Mouse (Mus musculus) neutrophil, adult 59 days (primary cell): ENCODE data around the gene 4930556J24Rik. TPM values are rescaled to one million over a fixed set of nuclear protein-coding genes. Genes with fewer than 3 reads are reported as not detected.

Experiments used
- total RNA-seq, 2 experiments: library from RNA; stranded (reverse); gene quantifications; 1 replicate in 1 of 2; 2 replicates in 1 of 2; pipeline ENCODE4 v1.2.4; 2023

Gene 4930556J24Rik
- not detected for total RNA-seq

DNA sequence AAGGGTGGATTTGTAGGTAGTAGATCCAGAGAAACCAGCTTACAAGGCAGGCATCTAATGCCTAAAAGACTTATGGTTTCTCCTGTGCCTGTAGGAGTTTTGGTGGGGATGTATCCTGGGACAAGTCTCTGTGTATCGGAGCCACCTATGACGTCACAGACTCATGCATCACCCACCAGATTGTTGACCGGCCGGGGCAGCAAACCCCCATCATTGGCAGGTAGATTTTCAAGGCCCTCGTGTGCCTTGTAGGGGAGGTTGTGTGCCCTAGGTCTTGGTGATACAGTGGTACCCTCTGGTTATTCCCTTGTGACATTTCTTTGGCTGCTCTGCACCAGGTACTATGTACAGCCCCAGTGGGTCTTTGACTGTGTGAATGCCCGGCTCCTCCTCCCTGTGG is at the start of gene 4930556J24Rik:
4930556J24Rik (minus strand) TSS at position 101 of the 400 bp plus-strand sequence.

DNA sequence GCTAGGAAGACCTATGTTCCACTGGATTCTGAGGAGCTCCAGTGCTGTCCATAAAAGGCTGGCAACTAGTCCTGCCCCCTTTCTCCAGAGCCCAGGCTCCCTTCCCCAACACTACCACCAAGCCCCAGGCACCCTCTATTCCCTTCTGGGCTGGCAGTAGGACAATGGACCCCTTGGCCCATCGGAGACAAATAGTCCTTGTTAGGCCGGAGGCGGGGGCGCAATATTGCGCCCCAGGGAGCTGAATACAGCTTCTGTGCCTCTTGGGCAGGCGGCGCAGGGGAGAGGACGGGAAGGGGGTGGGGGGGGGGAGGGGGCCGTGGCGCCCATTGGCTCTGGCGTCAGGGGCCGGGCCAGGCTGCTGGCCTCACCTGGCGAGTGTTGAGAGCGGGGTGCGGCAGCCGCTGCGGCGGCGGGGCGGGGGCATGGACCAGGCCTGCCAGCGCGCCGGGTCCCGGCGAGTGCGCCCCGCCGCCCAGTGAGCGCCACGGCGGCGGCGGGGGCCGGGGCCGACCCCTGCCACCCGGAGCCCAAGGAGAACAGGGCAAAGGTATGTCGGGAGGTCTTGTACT is 6.8 kb upstream of the 4930556J24Rik start, which contains the start of gene Gal3st1:
Gal3st1 (plus strand) TSS at position 346 of the 572 bp plus-strand sequence.

DNA sequence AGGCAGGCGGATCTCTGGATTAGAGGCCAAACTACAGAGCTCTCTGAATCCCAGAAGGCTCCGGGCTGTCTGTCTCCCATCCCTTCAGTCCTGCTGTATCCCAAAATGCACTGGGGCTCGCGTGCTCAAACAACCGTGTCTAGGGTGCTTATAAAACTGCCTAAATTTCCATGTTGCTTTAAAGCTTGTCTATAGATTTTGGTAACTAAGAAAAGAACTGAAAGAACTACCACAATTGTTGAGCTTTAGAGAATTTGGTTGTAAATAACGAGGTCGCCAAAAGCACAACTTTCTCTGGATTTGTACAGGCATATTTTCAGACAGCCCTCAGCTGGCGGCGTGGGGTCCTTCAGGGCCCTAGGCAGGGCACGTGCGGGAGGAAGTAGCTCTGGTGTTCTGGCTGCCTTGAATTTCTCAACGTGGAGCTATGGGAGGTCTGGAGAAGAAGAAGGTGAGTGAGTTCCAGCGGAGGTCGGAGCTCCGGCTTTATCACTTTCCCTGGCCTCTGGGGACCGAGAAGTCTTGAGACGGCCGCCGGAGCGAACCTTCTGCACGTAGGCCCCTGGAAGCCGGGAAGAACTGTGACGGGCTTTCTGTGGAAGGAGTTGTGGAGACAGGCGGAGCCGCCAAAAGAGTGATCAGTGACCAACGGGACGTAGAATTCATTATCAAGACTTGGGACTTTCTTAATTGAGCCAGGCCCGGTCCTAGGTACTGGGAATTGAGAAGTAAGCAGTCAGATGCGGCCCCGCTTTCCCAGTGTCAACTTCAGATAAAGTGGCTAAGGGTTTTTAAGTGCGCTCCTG is 12.8 kb downstream of the 4930556J24Rik start, which contains the start of gene Pes1:
Pes1 (plus strand) TSS at position 366 of the 806 bp plus-strand sequence.

DNA sequence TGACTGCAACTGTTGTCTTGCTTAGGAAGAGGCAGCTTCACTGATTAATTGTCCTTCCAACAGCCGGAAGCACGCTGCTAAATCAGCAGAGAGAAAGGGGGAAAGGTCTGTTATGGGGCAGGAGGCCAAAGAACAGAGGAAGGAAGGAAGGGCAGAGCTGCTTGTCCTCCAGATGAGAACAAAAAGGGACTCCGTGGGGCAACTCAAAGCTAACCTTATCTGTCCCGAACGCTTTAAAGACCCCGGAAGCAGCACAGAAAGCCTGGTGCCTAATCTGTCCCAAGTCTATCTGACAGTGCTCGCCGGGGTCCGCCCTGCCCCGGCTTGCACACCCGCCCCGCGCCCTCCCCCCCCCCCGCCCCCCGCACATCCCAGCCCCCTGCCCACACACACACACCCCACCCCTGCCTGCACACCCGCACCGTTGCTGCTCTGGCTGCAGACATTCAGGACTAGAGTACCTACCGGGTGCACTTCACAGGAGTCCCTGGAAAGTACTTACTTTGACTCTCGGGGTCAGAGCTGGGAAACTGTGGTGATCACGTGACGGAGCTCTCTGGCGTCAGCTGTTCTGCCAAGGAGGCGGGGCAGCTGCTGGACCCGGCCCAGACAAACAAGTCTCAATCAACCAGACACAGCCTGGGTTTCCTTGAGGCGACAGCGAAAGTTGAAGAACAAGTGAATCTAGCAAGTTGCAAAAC is 44.9 kb downstream of the 4930556J24Rik start, which contains the start of gene Tcn2:
Tcn2 (minus strand) TSS at position 649 of the 701 bp plus-strand sequence.

DNA sequence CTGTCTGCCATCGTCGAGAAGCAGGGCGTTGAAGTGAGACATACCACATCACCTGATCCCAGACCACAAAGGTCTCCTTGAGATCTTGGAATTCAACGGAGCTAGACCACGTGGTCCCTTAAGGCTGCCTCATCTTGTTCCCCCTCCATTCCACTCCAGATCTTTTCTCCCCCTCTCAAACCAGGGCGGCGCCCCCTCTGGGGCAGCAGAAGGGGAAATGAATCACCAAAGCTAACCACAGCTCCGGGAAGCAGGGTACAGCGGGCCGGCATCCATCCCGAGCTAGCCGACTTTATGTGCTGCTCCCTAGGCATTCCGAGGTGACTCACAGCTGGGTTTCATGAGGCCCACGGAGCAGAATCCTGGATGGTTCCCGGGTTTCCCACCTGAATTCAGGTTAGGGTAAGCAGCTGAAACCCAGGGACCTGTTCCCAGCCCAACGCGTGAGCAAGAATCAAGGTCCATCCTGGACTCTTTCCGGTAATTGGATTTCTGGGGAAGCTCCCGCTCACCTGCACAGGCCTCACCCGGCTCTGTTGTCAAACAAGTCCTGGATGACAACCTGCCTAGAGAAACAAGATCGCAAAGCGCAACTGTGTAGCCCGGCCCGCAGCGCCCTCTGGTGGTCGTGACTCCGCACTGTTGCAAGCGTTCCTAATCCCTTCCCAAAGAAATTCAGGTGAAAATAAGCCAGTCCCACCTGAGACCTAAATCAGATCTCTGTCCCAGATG is 62.3 kb downstream of the 4930556J24Rik start, which contains the start of gene Slc35e4:
Slc35e4 (minus strand) TSS at position 556 of the 732 bp plus-strand sequence.

DNA sequence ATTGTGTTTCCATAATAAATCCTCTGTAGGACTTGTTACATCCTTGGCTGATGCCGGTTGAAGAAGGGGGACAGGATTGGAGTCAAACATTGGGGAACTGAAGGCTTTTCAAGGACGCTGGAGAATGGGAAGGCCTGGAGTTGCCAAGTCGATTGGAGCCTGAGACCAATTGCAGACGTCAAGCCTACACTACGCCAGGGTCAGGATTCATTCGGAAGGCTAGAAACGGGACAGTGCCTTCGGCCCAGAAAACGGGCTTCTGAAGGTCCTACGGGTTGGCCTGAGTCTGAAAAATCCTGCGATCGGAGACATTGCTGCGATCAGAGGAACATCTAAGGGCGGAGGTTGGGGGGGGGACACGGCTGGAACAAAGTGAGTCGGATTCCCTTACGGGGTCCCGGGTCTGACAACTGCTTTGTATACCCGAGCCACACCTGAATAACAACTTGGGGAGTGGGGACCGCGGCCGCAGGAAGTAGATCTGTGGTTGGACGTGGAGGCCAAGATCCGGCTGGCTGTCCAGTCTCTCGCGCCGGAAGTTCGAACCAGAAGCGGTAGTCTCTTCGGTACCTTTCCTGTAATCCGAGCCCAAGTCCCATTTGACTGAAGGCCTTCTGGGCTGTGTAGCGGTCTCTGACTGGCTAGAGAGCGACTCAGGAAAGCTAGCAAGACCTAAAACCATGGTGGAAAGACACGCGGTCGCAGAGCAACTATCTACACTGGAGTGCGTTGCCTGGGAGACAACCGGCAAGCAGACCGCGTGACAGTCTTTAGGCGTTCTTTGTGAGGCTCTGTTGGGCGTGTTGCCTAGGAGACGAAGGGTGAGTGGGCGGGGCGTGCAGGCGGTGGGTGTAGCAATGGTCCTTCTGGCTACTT is 81.9 kb downstream of the 4930556J24Rik start, which contains the start of the genes 4921536K21Rik and Dusp18:
4921536K21Rik (minus strand) TSS at position 693 of the 876 bp plus-strand sequence.
Dusp18 (plus strand) TSS at position 835 of the 876 bp plus-strand sequence.

Other genes with a start within 250 kb of the 4930556J24Rik start
- gene Osbp2, start 112.9 kb downstream of the 4930556J24Rik start, total RNA-seq: not detected
- gene 4921536K21Rik, start 81.7 kb downstream of the 4930556J24Rik start, total RNA-seq: under 1 TPM; 0.46 to 0.49 TPM
- gene Dusp18, start 81.5 kb downstream of the 4930556J24Rik start, total RNA-seq: 1 to 10 TPM; 5.1 TPM
- 10 to 100 TPM in 1 of 2 experiments, 1 to 10 TPM in 1; 9.0 to 13.4 TPM for gene Slc35e4, start 62.1 kb downstream of the 4930556J24Rik start, total RNA-seq
- gene Tcn2, start 44.6 kb downstream of the 4930556J24Rik start, total RNA-seq: 100 to 1,000 TPM; 171 to 175 TPM
- gene Pes1, start 12.8 kb downstream of the 4930556J24Rik start, total RNA-seq: 10 to 100 TPM; 28.1 to 32.8 TPM
- gene Gal3st1, start 6.9 kb upstream of the 4930556J24Rik start, total RNA-seq: under 1 TPM in 1 of 2 experiments, not detected in 1; 0.22 TPM
- gene Sec14l4, start 54.7 kb upstream of the 4930556J24Rik start, total RNA-seq: not detected
- not detected for gene Sec14l3, start 88.1 kb upstream of the 4930556J24Rik start, total RNA-seq
- 1 to 10 TPM; 1.1 to 1.9 TPM for gene Mtfp1, start 118.7 kb upstream of the 4930556J24Rik start, total RNA-seq
- 1 to 10 TPM; 1.2 to 5.2 TPM for gene Sec14l2, start 146.6 kb upstream of the 4930556J24Rik start, total RNA-seq
- gene Rnf215, start 158.4 kb upstream of the 4930556J24Rik start, total RNA-seq: 10 to 100 TPM; 11.5 to 14.2 TPM
- 1 to 10 TPM in 1 of 2 experiments, under 1 TPM in 1; 0.77 to 1.2 TPM for gene Ccdc157, start 183.5 kb upstream of the 4930556J24Rik start, total RNA-seq
- 10 to 100 TPM; 33.6 to 39.2 TPM for gene Sf3a1, start 183.6 kb upstream of the 4930556J24Rik start, total RNA-seq
- gene Tbc1d10a, start 210.0 kb upstream of the 4930556J24Rik start, total RNA-seq: 10 to 100 TPM; 12.8 to 17.3 TPM
- gene Castor1, start 241.4 kb upstream of the 4930556J24Rik start, total RNA-seq: 1 to 10 TPM; 4.3 to 4.8 TPM